Mouse (Mus musculus) liver, embryonic 16.5 days (tissue): ENCODE results near the gene Hemgn. TPM values are rescaled to one million over a fixed set of nuclear protein-coding genes. Genes with fewer than 3 reads are reported as not detected.

Source experiments
- ATAC-seq: fragments of 200-750 bp; cut with Nextera tagmentation; 2 replicates; pipeline ENCODE4 v1.8.0; 2017; ENCODE audit warnings: low read depth, mild to moderate bottlenecking, moderate number of reproducible peaks, moderate library complexity
- H3K27ac ChIP-seq: fragments of 300-500 bp; sonication (generic); 2 replicates; pipeline ENCODE4 v1.5.1; 2014; ENCODE audit warnings: mild to moderate bottlenecking, low read length
- H3K27me3 ChIP-seq: fragments of 300-500 bp; sonication (generic); 2 replicates; pipeline ENCODE4 v1.6.1; 2014; ENCODE audit warnings: low read depth, low read length, mixed read lengths; ENCODE audit not compliant: control insufficient read depth, insufficient read depth
- H3K36me3 ChIP-seq: fragments of 300-500 bp; sonication (generic); 2 replicates; pipeline ENCODE4 v1.6.1; 2014; ENCODE audit warnings: mild to moderate bottlenecking; ENCODE audit not compliant: control insufficient read depth, insufficient read depth
- H3K4me1 ChIP-seq: fragments of 300-500 bp; sonication (generic); 2 replicates; pipeline ENCODE4 v1.6.1; 2014; ENCODE audit warnings: low read depth, low read length, mixed read lengths; ENCODE audit not compliant: control insufficient read depth
- H3K4me2 ChIP-seq: fragments of 300-500 bp; sonication (generic); 2 replicates; pipeline ENCODE4 v1.6.1; 2014; ENCODE audit warnings: low read depth, low read length, mixed read lengths
- H3K4me3 ChIP-seq: fragments of 300-500 bp; sonication (generic); 2 replicates; pipeline ENCODE4 v1.5.1; 2014; ENCODE audit warnings: low read depth, mild to moderate bottlenecking, low read length
- H3K9ac ChIP-seq: fragments of 300-500 bp; sonication (generic); 2 replicates; pipeline ENCODE4 v1.6.1; 2014; ENCODE audit warnings: low read depth, low read length
- H3K9me3 ChIP-seq: fragments of 300-500 bp; sonication (generic); replicated peaks from 2 replicates; pipeline ENCODE4 v1.6.1; 2016; ENCODE audit warnings: low read length; ENCODE audit not compliant: control insufficient read depth
- WGBS: fragments of 180-500 bp; shearing (Covaris S2); extraction: QIAGEN DNeasy Blood & Tissue Kit; methylation state at CpG from one replicate; pipeline ENCODE4 v1.1.7; 2014; ENCODE audit not compliant: insufficient replicate concordance; 5-methylcytosine and 5-hydroxymethylcytosine counted together
- polyA plus RNA-seq: library from polyadenylated mRNA; unstranded; fragments of >200 nt; fragmentation: Nextera tagmentation; extraction: Ambion mirVana; gene quantifications from 2 replicates; pipeline ENCODE4 v1.2.1, GENCODE M21; 2015

The Hemgn gene
- polyA plus RNA-seq, 1 experiment from 2014 or later: 375 TPM

GRCm38 (mm10) chr4:46451240-46451757 lies 38.0 kb upstream of the Hemgn start:
- ATAC-seq: peak; percentile 20
- H3K27me3 ChIP-seq: no peaks in the 10 kb centered on the region
- H3K4me1 ChIP-seq: peaks cover 65% of the 10 kb centered on the region
- H3K4me2 ChIP-seq: peak overlapping the region; percentile 93
- peak overlapping the region; percentile 92 for H3K4me3 ChIP-seq
- under 1% methylated on average over 47 of the region's 70 CpGs for WGBS
- peak overlapping the region; percentile 98 for H3K27ac ChIP-seq
- H3K36me3 ChIP-seq: peaks cover under 1% of the 10 kb centered on the region; the same call in 1 of the 2 replicates
- peak overlapping the region; percentile 98 for H3K9ac ChIP-seq
- no peaks in the 10 kb centered on the region for H3K9me3 ChIP-seq

- WGBS: 0% methylated on average over 65 of the region's 66 CpGs
- Histone ChIP-seq H3K27ac (peak within 1 kb of the TSS; percentile 98), H3K4me1 (peaks cover 58% of the 10 kb centered on the region), H3K4me2 (peak within 1 kb of the TSS; percentile 93), H3K9ac (peak within 1 kb of the TSS; percentile 98), H3K27me3 (no peaks in the 10 kb centered on the region), H3K9me3 (no peaks in the 10 kb centered on the region), H3K36me3 (no peaks in the 10 kb centered on the region), H3K4me3 (peak within 1 kb of the TSS; percentile 92)
- peak; percentile 89 for ATAC-seq
Measured at GRCm38 (mm10) chr4:46450519-46451131, 37.3 kb upstream of the Hemgn start, which contains the start of gene Anp32b. Anp32b (plus strand) TSS chr4:46450902.

- Histone ChIP-seq H3K27ac (peak overlapping the region; percentile 98), H3K4me3 (peak overlapping the region; percentile 92), H3K4me1 (peaks cover 53% of the 10 kb centered on the region), H3K27me3 (no peaks in the 10 kb centered on the region), H3K36me3 (no peaks in the 10 kb centered on the region), H3K4me2 (peak overlapping the region; percentile 93), H3K9me3 (no peaks in the 10 kb centered on the region), H3K9ac (peak overlapping the region; percentile 98)
- 26% methylated on average over 7 of the region's 7 CpGs for WGBS
- ATAC-seq: no peak
Measured at GRCm38 (mm10) chr4:46450020-46450518, 36.8 kb upstream of the Hemgn start.

GRCm38 (mm10) chr4:46448886-46449285 lies 35.6 kb upstream of the Hemgn start:
- Histone ChIP-seq H3K4me1 (peaks cover 42% of the 10 kb centered on the region), H3K9me3 (no peaks in the 10 kb centered on the region), H3K4me3 (no peak overlapping the region), H3K36me3 (no peaks in the 10 kb centered on the region), H3K4me2 (peak overlapping the region; percentile 15; the same call in 1 of the 2 replicates), H3K9ac (peak overlapping the region; percentile 53), H3K27me3 (no peaks in the 10 kb centered on the region), H3K27ac (peak overlapping the region; percentile 98)
- 30% methylated on average over 6 of the region's 6 CpGs for WGBS
- ATAC-seq: no peak

GRCm38 (mm10) chr4:46447461-46447860 lies 34.2 kb upstream of the Hemgn start:
- no peaks in the 10 kb centered on the region for H3K27me3 ChIP-seq
- peak overlapping the region; percentile 28; the same call in 1 of the 2 replicates for H3K27ac ChIP-seq
- H3K4me3 ChIP-seq: no peak overlapping the region
- no peak overlapping the region for H3K4me2 ChIP-seq
- ATAC-seq: no peak
- 22% methylated on average over 1 of the region's 1 CpGs for WGBS
- H3K9ac ChIP-seq: 0 out of 2 replicates have a peak overlapping the region, but pooled peaks have one; percentile 22
- H3K9me3 ChIP-seq: no peaks in the 10 kb centered on the region
- no peaks in the 10 kb centered on the region for H3K36me3 ChIP-seq
- peaks cover 38% of the 10 kb centered on the region for H3K4me1 ChIP-seq

GRCm38 (mm10) chr4:46445237-46445945 lies 32.1 kb upstream of the Hemgn start:
- H3K9ac ChIP-seq: 0 out of 2 replicates have a peak overlapping the region, but pooled peaks have one; percentile 10
- no peaks in the 10 kb centered on the region for H3K27me3 ChIP-seq
- no peak for ATAC-seq
- WGBS: 74% methylated on average over 9 of the region's 9 CpGs
- H3K36me3 ChIP-seq: no peaks in the 10 kb centered on the region
- no peak overlapping the region for H3K4me2 ChIP-seq
- H3K27ac ChIP-seq: peak overlapping the region; percentile 5; the same call in 1 of the 2 replicates
- H3K9me3 ChIP-seq: no peaks in the 10 kb centered on the region
- peaks cover 38% of the 10 kb centered on the region for H3K4me1 ChIP-seq
- H3K4me3 ChIP-seq: no peak overlapping the region

GRCm38 (mm10) chr4:46442501-46442900 lies 29.2 kb upstream of the Hemgn start:
- no peak overlapping the region for H3K9ac ChIP-seq
- H3K27ac ChIP-seq: no peak overlapping the region
- H3K4me3 ChIP-seq: no peak overlapping the region
- H3K27me3 ChIP-seq: no peaks in the 10 kb centered on the region
- H3K4me2 ChIP-seq: no peak overlapping the region
- no peaks in the 10 kb centered on the region for H3K9me3 ChIP-seq
- peaks cover 13% of the 10 kb centered on the region for H3K4me1 ChIP-seq
- H3K36me3 ChIP-seq: no peaks in the 10 kb centered on the region
- WGBS: 58% methylated on average over 4 of the region's 4 CpGs
- no peak for ATAC-seq

GRCm38 (mm10) chr4:46432339-46433036 lies 19.2 kb upstream of the Hemgn start:
- H3K36me3 ChIP-seq: no peaks in the 10 kb centered on the region
- peak; percentile 99 for ATAC-seq
- H3K9me3 ChIP-seq: no peaks in the 10 kb centered on the region
- 38% methylated on average over 12 of the region's 12 CpGs for WGBS
- H3K27me3 ChIP-seq: no peaks in the 10 kb centered on the region
- H3K4me1 ChIP-seq: peaks cover 44% of the 10 kb centered on the region
- peak overlapping the region; percentile 98 for H3K27ac ChIP-seq
- H3K4me3 ChIP-seq: peak overlapping the region; percentile 37
- peak overlapping the region; percentile 70 for H3K4me2 ChIP-seq
- H3K9ac ChIP-seq: peak overlapping the region; percentile 65
